Mouse (Mus musculus): ENCODE measurements around the gene Slc25a19.
"Not testable (repeated sequence)": the region's sequence is repeated elsewhere in the genome, so short reads cannot be mapped to it uniquely, and the experiment has no call there.

Slc25a19 gene

DNA sequence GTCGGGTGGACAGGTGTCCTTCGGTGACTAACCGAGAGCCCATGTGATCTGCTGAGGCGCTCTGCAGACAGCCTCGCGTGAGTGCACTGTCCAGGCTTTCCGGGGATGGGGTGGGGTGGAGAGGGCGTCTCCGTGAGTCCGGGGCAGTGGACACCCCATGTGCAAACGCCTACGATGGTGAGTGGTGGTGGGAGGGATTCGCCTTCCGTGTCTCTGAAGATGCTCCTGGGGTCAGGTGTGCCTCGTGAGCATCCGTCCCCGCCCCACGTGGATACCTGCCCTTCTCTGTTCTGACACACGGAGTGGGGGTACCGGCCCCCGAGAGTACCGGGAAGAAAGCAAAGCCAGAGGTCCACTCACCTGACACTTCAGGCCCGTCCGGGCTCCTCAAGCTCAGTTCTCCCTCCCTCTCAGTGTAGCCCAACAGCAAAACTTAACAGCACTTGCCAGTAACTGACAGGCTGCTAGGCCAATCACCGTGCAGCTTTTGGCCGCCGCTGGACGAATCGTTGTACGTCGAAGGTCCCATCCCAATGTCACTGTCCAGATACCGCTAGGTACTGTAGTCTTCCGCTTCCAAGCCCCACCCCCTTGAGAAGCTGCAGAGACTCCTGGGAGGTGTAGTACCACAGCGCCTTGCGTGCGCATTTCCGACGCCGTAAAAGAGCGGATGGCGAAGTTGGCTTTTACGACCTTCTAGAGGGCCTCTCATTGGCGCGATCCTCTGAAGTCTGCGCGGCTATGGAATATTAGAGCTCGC, at the start of gene Slc25a19:
Slc25a19 (minus strand) TSS at position 591 of the 760 bp plus-strand sequence.
- DNase-seq (ENCODE audit: low spot score in 2 of 2), result peak; percentile 100

DNA sequence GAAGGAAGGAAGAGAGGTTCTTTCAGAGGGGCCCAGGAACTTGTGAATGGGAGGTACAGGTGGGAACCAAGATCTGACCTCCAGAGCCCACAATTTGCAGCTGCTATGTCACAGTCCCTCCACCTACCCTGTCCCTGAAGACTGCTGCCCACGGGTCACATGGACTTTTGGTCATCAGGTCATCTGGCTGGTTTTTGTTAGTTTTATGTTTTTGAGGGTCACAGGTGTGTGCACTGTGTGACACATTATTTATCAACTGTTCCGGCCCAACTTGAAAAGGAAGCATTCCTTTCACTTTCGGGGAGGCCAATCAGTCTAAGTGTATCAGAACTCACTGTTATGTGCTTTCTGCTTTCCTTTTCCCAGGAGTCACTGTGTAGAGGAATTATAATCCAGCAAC, 49.4 kb upstream of the Slc25a19 start:
- no peak for DNase-seq (ENCODE audit: low spot score in 2 of 2)

DNA sequence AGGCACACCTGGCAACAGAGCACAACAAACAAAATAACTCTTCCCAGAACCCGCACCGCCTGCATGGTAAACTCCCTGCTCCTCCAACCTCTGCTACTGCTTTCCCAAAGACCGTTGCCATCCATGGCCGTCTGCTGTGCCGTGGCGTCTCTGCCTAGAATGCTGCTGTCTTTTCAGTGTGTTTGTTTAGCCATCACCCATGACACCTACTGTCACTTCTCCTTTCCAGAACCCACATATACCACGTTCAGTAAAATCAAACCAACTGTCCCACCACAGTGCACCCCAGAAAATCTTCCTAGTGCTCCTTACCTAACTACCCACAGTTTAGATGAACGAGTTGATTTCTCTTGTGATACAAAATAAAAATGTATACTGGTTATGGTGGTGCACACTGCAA, 48.6 kb upstream of the Slc25a19 start:
- DNase-seq (ENCODE audit: low spot score in 2 of 2), result no peak

DNA sequence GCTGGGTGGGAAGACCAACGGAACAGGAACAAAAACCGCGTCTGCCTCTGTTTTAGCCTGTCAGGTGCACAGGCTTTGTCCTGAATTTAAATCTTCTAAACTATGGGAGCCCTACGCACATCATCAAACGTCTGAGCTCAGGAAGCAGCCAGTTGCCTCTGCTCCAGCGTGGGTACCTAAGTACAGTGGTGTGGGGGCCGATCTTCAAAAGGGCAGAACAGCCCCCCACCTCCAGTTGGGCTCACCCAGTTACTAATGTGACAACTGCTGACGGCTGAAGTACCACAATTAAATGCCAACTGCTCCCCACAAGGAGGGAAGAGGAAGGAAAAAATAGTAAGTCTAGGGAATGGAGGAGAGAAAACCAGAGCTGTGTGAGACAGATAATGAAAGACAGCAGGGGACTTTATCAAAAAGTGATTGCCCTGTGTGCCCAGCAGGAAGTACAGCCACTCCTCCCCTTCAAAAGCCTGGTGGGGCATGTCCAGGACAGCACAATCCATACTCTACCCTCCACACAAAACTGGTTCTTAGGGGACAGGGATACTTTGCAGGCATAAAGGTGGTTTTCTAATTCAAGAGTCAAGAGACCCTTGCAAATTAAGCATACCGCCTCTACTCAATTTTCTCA, 46.3 kb upstream of the Slc25a19 start:
- DNase-seq (ENCODE audit: low spot score in 2 of 2), result no peak

DNA sequence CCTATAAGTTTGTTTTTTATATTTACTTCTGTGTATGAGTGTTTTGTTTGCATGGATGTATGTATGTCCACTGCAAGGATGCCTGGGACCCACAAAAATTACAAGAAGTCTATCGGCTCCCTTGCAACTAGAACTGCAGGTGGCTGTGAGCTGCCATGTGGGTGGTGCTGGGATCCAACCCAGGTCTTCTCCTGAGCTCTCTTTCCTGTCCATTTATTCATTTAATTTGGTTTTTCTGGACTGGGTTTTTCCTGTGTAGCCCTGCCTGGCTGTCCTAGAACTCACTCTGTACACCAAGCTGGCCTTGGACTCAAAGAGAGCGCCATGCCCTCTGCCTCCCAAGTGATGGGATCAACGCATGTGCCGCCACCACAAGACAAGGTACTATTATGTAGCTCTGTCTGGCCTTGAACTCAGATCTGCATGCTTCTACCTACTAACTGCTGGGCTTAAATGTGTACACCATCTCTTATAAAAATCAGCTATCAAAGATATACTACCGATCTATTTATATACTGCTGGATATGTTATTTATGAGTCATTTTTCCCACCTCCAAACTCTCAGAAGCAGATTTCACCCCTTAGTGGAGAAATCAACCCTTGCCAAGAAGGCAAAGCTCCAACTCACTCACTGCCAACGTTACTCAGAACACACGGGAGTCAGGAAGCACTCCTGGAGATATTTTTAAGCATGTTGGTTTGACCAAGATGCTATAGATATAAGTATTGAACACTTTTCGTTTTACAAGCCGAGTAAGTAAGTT, 45.6 kb upstream of the Slc25a19 start:
- DNase-seq (ENCODE audit: low spot score in 2 of 2), result no peak

DNA sequence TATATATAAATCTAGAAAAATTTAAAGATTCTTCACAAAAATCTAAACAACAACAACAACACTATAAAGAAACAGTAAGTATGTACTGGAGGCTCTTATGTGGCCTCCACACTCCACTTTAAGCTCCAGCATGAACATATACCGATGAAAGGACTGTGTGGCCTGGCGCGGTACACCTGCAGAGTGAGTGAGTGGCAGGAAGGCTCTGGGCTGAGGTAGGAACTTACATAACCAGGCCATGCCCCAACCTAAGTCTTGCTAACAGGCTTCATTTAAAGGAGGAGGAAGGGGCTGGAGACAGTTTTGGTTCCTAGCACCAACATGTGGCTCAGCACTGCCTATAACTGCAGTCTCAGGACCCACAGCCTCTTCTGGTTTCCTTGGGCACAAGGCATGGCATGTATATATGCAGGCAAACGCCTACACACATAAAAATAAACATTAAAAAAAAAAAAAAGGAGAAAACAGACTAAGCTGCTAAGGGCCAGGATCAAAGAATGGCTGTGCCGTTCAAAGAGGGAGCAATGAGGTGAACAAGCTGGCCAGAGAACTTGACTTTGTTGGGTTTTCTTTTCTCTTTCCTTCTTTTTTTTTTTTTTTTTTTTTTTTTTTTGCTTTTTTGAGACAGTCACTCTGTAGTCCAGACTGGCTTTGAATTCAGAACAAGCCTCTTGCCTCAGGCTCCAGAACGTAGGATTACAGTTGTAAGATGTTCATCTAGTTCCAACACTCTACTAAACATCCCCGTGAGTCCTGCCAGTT, 44.3 kb upstream of the Slc25a19 start:
- DNase-seq (ENCODE audit: low spot score in 2 of 2), result no peak

DNA sequence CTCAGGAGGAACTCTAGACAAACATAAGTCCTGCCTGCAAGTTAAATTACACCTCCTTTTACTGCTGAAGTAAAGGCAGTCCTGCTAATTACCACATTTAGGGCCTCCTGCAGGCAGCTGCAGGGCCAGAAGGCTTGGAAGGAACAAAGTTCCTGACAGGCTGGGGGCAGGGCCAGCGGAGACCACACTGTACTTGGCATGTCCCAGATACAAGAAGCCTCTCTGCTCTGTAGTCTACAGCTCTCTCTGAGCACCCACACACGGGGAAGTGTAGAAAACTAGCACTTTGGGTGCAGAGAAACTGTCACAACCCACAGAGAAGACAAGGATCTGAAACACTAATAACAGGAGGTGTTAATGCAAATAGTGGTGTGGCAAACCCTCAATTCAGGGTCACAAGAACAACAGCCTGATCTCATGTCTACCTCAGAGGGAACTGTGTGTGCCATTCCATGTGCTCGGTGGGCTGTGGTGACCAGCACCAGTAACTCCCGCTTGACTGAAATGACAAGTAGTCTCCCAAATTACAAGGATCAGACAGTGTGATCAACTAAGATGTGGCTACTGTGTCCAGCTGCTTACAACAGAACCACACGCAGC, 42.5 kb upstream of the Slc25a19 start:
- no peak for DNase-seq (ENCODE audit: low spot score in 2 of 2)

DNA sequence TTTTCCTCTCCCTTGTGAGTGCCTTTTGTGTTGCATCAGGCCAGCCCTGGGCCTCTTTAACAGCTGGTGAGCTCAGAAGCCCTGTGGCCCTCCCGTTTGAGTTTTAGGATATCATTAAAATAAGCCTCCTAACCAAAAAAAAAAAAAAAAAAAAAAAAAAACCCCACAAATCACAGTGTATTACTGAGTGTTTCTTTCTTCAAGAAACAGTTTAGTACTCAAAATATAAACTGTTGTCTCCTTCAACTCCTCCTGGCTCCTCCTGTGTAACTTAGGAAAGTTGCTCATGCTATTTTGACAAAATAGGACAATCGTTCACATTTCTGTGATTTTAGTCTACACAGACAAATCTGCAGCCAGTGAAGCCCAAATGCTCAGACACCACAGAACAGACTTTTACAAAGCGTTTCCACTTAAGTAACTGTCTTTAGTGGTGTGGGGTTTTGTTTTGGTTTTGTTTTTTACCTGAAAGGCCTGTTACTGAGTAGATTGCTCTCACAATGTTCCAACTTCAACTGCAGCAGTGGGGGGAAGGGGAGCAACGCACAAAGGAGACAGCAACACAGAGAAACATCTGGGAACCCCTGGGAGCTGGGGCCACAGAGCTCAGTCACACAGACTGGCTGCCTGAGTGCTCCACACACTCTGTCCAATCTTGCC, 35.7 kb upstream of the Slc25a19 start:
- no peak for DNase-seq (ENCODE audit: low spot score in 2 of 2)

DNA sequence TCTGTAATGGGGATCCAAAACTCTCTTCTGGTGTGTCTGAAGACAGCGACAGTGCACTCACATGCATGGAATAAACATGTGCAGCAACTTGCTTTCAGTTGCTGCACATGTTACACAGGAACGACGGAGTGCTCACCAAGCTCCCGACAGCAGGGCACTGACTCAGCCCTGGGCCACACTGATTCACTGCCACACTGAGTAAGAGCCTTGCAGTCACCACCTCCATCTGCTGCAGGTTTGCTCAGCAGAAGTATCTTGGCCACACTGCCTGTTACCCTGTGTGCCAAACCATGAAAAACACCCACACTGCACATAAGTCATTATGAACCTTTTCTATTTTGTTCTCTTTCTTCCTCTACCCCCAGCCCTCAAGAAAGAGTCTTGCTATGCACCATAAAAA, 32.3 kb upstream of the Slc25a19 start:
- no peak for DNase-seq (ENCODE audit: low spot score in 2 of 2)

DNA sequence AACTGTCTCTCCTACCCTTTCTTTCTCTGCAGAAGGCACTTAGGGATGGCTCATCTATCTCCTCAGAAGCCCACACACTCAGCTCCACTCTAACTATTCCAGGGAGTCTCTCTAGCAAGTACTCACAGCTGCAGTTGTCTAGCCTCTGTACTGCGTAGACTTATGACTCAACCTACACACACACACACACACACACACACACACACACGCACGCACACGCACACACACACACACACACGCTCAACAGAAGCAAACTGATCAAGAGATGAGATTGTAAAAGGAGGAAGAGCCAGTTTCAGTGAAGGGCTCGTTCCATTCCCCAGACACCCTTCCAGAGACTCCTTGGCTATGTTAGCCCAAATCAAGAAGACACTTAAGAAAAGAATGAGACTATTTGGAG, 30.4 kb upstream of the Slc25a19 start:
- no peak for DNase-seq (ENCODE audit: low spot score in 2 of 2)

DNA sequence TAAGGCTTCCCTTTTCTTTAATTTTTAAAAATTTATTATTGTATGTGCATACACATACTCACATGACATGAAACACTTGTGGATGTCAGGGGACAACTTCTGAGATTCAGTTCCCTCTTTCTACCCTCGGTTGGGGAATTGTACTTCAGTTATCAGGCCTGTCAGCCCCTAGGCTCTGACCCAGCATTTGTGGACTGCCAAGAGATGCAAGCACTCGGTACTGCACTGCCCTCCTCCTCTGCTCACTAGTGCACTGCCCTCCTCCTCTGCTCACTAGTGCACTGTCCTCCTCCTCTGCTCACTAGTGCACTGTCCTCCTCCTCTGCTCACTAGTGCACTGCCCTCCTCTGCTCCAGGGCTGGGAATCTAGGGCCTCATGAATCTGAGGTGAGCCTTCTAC, 26.0 kb upstream of the Slc25a19 start:
- peak; percentile 56 to 62 for DNase-seq (ENCODE audit: low spot score in 2 of 2)

DNA sequence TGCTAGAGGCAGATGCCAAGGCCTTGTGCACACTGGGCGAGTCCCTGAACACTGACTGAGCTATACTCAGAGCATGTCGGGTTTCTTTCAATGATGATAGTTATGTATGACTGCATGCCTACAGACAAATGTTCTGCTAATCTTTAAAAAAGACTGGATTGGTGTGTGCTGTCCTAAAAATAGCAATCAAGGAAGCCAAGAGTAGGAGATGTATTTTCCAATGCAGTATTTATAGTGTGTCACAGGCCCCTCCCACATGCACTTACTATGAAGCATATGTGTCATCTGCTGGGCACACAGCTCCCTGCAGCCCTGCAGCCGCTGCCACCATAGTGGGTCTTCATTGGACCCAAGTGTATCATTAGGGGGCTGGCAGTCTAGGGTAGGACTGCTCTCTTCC, 25.1 kb upstream of the Slc25a19 start:
- no peak for DNase-seq (ENCODE audit: low spot score in 2 of 2)

DNA sequence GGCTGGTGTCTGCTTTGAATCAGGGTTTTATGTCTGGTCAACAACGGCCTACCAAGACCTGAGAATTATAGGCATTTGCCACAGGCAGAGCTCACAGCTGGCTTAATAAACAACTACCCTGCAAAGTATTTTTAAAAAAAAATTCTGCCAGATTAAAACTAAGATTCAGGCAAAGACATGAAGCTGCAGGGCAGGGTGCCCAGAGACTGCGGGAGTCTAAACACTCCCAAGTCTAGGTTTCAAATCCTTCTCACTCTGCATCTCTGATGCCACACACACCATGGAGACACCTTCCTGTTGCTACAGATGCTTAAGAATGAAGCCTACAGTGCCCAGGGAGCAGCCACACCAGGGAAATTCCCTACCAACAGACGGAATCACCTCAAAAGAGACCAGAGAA, 23.6 kb upstream of the Slc25a19 start:
- DNase-seq (ENCODE audit: low spot score in 2 of 2), result no peak

DNA sequence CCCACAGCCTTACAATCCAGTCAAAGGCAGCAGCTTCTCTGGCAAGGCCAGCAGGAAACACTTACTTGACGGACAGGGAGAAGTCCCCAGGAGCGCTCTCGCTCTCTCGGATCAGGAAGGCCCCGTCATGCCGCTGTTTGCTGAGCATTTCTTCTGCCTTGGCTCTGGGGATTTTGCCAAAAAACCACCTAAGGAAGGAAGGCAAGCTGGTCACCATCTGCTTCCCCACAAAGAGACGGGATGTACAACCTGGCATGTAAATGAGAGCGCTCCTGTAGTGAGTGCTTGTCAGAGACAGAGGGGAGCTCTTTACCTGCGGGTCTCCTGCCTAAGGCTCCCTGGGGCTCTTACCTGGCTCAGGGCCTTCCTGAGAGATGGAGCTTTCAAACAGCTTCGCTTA, 21.6 kb upstream of the Slc25a19 start:
- no peak for DNase-seq (ENCODE audit: low spot score in 2 of 2)

DNA sequence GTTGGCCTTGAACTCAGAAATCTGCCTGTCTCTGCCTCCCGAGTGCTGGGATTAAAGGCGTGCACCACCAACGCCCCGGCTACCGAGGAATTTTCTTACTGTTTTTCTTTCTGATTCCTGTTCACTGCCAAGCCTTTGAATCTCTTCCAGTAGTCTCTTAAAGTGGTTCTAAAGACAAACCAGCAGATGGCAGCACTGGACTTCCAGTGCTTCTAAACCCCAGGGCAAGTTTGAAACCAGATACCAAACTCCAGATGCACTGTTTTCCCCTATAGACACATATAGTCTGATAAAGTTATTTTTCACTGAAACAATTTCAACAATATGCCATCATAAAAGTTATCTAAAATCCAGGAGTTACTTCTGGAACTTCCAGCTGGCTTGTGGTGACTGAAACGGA, 19.4 kb upstream of the Slc25a19 start:
- DNase-seq (ENCODE audit: low spot score in 2 of 2), result peak; percentile 57 to 72

DNA sequence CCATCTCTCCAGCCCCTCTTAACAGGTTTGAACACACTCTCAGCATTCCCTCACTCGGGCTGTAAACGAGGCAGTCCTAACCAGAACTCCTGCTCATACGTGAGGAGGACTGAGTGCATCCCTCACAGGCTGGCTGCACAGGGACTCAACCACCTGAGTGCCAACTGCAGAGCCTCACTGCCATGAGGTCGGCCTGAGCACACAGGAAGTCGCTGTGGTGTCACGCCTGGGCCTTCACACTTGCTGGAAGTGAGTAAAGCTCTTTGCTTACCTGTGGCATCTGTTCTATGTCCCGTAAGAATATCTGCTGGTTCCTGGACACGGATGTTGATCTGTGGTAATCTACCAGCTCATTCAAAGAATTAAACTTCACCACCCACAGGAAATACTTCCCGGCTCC, 18.3 kb upstream of the Slc25a19 start:
- peak; percentile 62 to 67 for DNase-seq (ENCODE audit: low spot score in 2 of 2)

DNA sequence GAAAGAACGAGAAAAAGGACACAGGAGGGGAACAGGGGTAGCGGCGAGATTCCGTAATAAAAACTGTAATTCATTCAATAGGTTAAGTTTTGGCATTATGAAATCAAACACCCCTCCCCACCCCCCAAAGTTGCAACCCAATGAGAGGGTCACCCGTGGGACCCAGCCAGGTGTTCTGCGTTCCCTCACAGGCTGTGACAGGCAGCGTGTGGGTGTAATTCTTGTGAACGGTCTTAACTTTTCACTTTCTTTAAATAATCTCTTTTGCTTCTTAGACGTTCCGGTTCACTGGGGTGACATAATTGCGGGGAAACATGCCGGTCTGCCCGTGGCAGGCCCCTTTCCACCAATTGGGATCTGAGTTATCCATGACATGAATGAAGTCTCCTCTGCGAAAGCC, 17.4 kb upstream of the Slc25a19 start:
- not testable (repeated sequence) for DNase-seq (ENCODE audit: low spot score in 2 of 2)

DNA sequence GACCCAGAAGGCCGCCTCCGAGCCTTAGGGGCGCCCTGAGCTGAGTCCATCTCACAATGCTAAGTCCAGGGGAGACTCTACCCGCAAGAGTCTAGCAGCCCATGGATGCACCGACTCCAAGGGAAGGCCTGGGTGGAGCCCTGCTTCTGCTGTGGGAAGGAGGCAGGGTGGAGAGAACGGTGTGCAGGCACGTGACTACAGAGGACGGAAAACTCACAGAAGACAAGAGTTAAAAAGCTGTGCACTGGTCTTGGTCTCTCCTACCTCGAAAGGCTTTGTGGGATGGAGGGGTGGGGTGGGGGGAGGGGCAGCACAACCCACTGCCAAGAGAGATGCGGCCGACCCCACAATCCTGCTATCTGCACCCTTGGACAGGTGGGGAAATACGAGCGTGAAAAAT, 16.2 kb upstream of the Slc25a19 start:
- no peak for DNase-seq (ENCODE audit: low spot score in 2 of 2)

DNA sequence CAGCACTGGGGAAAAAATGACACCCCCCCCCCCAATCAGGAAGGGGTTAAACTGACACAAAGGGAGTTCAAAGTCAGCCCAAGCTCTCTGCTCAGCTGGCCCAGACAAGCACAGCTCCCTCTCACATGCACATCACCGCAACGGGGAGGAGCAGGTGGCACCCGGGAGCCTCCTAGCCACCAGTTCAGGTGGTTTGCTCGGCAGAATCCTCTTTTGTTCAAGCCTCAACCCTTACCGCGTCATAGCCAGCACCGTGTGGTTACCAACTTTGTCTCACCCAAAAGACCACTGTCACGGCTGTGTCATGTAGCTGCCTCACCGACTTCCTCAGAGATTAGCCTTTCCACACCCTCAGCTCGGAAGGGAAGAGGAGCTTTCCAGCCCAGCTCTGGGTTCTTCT, 15.2 kb upstream of the Slc25a19 start:
- no peak for DNase-seq (ENCODE audit: low spot score in 2 of 2)

DNA sequence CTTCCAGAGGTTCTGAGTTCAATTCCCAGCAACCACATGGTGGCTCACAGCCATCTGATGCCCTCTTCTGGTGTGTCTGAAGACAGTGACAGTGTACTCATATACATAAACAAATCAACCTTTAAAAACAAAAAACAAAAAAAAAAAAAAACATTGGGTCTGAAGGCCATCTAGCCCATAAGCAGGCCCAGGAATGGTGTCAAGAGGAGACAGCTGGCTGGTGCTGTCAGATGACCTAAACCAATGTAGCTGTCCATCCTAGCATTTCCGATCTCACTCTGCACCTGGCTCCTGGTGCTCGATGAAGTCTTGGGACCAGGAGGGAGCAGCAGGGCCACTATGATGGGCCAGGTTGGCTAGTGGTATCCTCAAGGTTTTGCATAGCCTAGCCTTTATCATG, 14.6 kb upstream of the Slc25a19 start:
- DNase-seq (ENCODE audit: low spot score in 2 of 2), result no peak

DNA sequence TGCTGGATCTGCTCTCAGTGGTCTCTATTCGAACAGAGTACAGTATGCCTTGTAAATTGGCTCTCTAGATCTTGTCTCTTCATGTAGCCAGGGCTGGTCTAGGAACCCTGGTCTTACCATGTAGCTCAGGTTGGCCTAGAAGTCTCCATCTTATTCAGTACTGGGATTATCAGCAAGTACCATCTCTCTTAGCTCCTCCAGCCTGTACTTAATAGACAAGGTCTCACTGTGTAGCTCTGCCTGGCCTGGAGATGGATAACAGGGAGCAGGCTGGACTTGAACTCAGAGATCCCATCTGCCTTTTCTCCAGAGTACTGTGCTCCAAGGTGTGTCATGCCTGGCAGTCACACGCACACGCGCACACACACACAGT, 13.6 kb upstream of the Slc25a19 start:
- DNase-seq (ENCODE audit: low spot score in 2 of 2), result no peak

All from spleen, postnatal 36 days (tissue).